Mouse (Mus musculus): ENCODE measurements around the gene Ccdc88c. TPM values are rescaled to one million over a fixed set of nuclear protein-coding genes. Genes with fewer than 3 reads are reported as not detected.

Gene Ccdc88c
- polyA plus RNA-seq, 1 experiment: 1.6 TPM

GRCm38 (mm10) chr12:100956825-100957224, 72.0 kb downstream of the Ccdc88c start:
- no peak overlapping the region for H3K27ac ChIP-seq (ENCODE audit: insufficient read depth, low read length)
- no peak for TF ChIP-seq POLR2A (IDR thresholded peaks at IDR 0.05; ENCODE audit: low read depth, low read length)
- no peak for TF ChIP-seq CTCF (IDR thresholded peaks at IDR 0.05; ENCODE audit: borderline replicate concordance, insufficient read depth, low read length)
- no peaks in the 10 kb centered on the region for H3K4me1 ChIP-seq (ENCODE audit: control insufficient read depth, insufficient read depth, low read length)
- no peak overlapping the region for H3K4me3 ChIP-seq (ENCODE audit: insufficient read depth, low read length)

- TF ChIP-seq CTCF (IDR thresholded peaks at IDR 0.05; ENCODE audit: borderline replicate concordance, insufficient read depth, low read length) (no peak), POLR2A (IDR thresholded peaks at IDR 0.05; ENCODE audit: low read depth, low read length) (no peak)
- H3K4me3 ChIP-seq (ENCODE audit: insufficient read depth, low read length): no peak overlapping the region
- H3K27ac ChIP-seq (ENCODE audit: insufficient read depth, low read length): no peak overlapping the region
- no peaks in the 10 kb centered on the region for H3K4me1 ChIP-seq (ENCODE audit: control insufficient read depth, insufficient read depth, low read length)
Observed at GRCm38 (mm10) chr12:100956028-100956427, 72.8 kb downstream of the Ccdc88c start.

GRCm38 (mm10) chr12:100953926-100954325, 74.9 kb downstream of the Ccdc88c start:
- no peaks in the 10 kb centered on the region for H3K4me1 ChIP-seq (ENCODE audit: control insufficient read depth, insufficient read depth, low read length)
- H3K4me3 ChIP-seq (ENCODE audit: insufficient read depth, low read length): no peak overlapping the region
- H3K27ac ChIP-seq (ENCODE audit: insufficient read depth, low read length): no peak overlapping the region
- TF ChIP-seq CTCF (IDR thresholded peaks at IDR 0.05; ENCODE audit: borderline replicate concordance, insufficient read depth, low read length) (no peak), POLR2A (IDR thresholded peaks at IDR 0.05; ENCODE audit: low read depth, low read length) (no peak)

DNA sequence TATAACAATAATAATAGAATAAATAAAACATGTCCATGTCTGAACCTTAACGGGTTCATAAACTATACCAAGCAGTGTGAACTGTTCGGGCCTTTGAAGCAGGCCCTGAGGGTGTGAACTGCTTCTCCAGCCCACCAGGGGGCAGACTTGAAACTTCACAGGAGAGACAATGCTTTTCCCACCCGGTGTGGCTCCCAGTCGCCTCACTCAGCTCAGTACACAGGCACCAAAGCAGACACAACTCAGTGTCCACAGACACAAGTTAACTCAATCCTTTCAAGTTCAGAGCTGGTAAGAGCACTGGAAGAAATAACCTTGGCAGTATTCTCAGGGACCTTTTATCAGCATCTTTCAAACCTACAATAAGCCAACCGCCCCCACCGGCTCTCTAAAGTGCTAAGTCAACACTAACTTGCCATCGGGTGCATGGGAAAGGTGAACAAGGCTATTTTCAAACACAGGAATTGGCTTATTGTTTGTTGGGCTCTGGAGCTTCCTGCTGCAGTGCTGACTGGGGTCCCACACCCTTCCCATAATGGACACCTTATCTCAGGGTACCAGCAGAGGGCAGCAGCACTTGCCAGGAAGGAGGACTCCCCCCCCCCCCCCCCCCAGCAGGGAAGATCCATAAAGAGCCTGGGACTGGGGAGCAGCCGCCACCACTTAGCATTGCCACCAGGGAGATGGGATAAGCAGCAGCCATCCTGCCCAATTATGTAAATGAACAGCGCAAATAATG, 76.5 kb downstream of the Ccdc88c start:
- H3K27ac ChIP-seq (ENCODE audit: insufficient read depth, low read length): no peak overlapping the region
- no peak overlapping the region for H3K4me3 ChIP-seq (ENCODE audit: insufficient read depth, low read length)
- TF ChIP-seq POLR2A (IDR thresholded peaks at IDR 0.05; ENCODE audit: low read depth, low read length) (no peak), CTCF (IDR thresholded peaks at IDR 0.05; ENCODE audit: borderline replicate concordance, insufficient read depth, low read length) (peak; percentile 62)
- no peaks in the 10 kb centered on the region for H3K4me1 ChIP-seq (ENCODE audit: control insufficient read depth, insufficient read depth, low read length)

DNA sequence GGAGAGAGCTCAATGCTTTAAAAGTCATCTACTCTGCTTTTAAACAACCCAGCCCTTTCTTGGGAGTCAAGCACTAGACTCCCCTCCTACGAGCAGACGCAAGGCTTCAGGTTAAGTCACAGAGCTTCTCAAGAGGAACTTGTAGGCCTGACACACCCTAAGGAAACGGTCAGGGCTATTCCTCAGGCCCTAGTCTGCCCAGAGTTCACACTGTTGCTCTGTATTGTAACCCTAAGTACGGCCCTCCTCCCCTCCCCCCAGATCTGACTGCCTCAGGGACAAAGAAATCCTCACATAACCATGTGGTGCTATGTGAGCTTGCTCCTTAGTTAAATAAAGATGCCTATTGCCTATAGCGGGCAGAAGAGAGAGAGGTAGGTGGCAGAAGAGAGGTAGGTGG, 79.7 kb downstream of the Ccdc88c start:
- TF ChIP-seq CTCF (IDR thresholded peaks at IDR 0.05; ENCODE audit: borderline replicate concordance, insufficient read depth, low read length): no peak
- TF ChIP-seq POLR2A (IDR thresholded peaks at IDR 0.05; ENCODE audit: low read depth, low read length): no peak
- no peak overlapping the region for H3K27ac ChIP-seq (ENCODE audit: insufficient read depth, low read length)
- H3K4me1 ChIP-seq (ENCODE audit: control insufficient read depth, insufficient read depth, low read length): no peaks in the 10 kb centered on the region
- no peak overlapping the region for H3K4me3 ChIP-seq (ENCODE audit: insufficient read depth, low read length)

GRCm38 (mm10) chr12:100948021-100948420, 80.8 kb downstream of the Ccdc88c start:
- Histone ChIP-seq H3K4me3 (ENCODE audit: insufficient read depth, low read length) (no peak overlapping the region), H3K4me1 (ENCODE audit: control insufficient read depth, insufficient read depth, low read length) (no peaks in the 10 kb centered on the region), H3K27ac (ENCODE audit: insufficient read depth, low read length) (no peak overlapping the region)
- TF ChIP-seq POLR2A (IDR thresholded peaks at IDR 0.05; ENCODE audit: low read depth, low read length): no peak
- TF ChIP-seq CTCF (IDR thresholded peaks at IDR 0.05; ENCODE audit: borderline replicate concordance, insufficient read depth, low read length): no peak

GRCm38 (mm10) chr12:100945948-100946347, 82.9 kb downstream of the Ccdc88c start:
- Histone ChIP-seq H3K4me3 (ENCODE audit: insufficient read depth, low read length) (no peak overlapping the region), H3K4me1 (ENCODE audit: control insufficient read depth, insufficient read depth, low read length) (no peaks in the 10 kb centered on the region), H3K27ac (ENCODE audit: insufficient read depth, low read length) (no peak overlapping the region)
- TF ChIP-seq POLR2A (IDR thresholded peaks at IDR 0.05; ENCODE audit: low read depth, low read length) (no peak), CTCF (IDR thresholded peaks at IDR 0.05; ENCODE audit: borderline replicate concordance, insufficient read depth, low read length) (no peak)

DNA sequence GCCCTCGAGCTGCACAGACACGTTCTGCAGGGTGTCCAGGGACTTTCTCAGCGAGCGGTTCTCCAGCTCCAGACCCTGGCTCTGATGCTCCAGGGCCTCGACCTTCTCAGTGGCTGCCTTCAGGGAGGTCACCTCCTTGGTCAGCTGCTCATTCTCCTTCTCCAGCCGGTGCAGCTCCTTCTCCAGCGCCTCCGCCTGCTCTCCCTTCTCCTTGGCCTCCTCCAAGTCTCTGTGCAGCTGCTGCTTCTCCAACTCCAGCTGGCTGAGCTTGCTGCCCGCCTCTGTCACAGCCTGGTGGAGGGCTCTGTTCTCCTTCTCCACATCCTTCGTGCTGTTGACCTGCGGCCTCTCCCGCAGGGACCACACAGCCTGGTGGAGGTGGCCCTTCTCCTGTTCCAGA, 83.4 kb downstream of the Ccdc88c start:
- TF ChIP-seq POLR2A (IDR thresholded peaks at IDR 0.05; ENCODE audit: low read depth, low read length) (no peak), CTCF (IDR thresholded peaks at IDR 0.05; ENCODE audit: borderline replicate concordance, insufficient read depth, low read length) (no peak)

DNA sequence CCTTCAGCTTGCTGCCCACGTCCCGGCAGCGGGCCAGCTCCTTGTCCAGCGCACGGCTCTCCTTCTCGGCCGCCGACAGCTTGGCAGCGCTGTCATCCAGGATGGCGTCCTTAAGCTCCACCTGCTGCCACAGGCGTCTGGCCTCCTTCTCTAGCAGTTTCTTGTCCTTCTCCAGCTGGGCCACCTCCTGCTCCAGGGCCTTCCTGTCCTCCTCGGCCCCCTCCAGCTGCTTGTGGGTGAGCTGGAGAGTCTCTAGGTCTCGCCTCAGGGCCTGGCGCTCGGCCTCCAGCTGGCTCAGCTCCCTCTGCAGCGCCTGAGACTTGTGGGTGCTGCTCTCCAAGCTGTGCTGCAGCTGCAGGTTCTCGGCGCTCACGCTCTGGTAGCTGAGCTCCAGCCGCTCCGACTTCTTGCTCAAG, 83.9 kb downstream of the Ccdc88c start:
- H3K4me1 ChIP-seq (ENCODE audit: control insufficient read depth, insufficient read depth, low read length): no peaks in the 10 kb centered on the region
- H3K4me3 ChIP-seq (ENCODE audit: insufficient read depth, low read length): no peak overlapping the region
- H3K27ac ChIP-seq (ENCODE audit: insufficient read depth, low read length): no peak overlapping the region
- no peak for TF ChIP-seq POLR2A (IDR thresholded peaks at IDR 0.05; ENCODE audit: low read depth, low read length)
- TF ChIP-seq CTCF (IDR thresholded peaks at IDR 0.05; ENCODE audit: borderline replicate concordance, insufficient read depth, low read length): no peak

More for the DNA sequence above, 83.4 kb downstream of the Ccdc88c start:
- H3K27ac ChIP-seq (ENCODE audit: insufficient read depth, low read length): no peak overlapping the region
- H3K4me3 ChIP-seq (ENCODE audit: insufficient read depth, low read length): no peak overlapping the region
- no peaks in the 10 kb centered on the region for H3K4me1 ChIP-seq (ENCODE audit: control insufficient read depth, insufficient read depth, low read length)

DNA sequence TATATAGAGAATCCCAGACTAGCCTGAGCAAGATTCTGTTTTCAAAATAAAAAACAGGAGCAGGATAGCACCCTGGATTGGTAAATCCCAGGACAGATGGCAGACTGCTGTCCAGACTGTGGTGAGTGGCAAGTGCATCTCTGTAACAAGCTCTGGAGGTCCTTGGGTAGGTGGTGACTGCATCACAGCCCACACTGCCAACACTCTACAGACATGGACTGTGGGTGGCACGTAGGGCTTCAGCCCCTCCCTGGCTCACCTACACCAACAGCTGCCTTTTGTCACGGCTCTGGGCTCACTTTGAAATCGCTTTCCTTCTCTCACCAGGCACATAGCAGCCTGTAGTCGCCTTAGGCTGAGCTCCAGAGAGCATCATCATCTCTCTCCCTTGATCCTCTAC, 85.7 kb downstream of the Ccdc88c start:
- H3K4me1 ChIP-seq (ENCODE audit: control insufficient read depth, insufficient read depth, low read length): no peaks in the 10 kb centered on the region
- H3K4me3 ChIP-seq (ENCODE audit: insufficient read depth, low read length): no peak overlapping the region
- TF ChIP-seq POLR2A (IDR thresholded peaks at IDR 0.05; ENCODE audit: low read depth, low read length) (no peak), CTCF (IDR thresholded peaks at IDR 0.05; ENCODE audit: borderline replicate concordance, insufficient read depth, low read length) (no peak)

More for the DNA sequence above, 85.7 kb downstream of the Ccdc88c start:
- no peak overlapping the region for H3K27ac ChIP-seq (ENCODE audit: insufficient read depth, low read length)

All from embryonic fibroblast, embryonic 13.5 days (primary cell).